Mouse (Mus musculus) heart, postnatal 4 days (tissue): ENCODE results near the gene Ppp1r10. TPM values are rescaled to one million over a fixed set of nuclear protein-coding genes. Genes with fewer than 3 reads are reported as not detected.

Experiments
- DNase-seq: peaks from one replicate; pipeline ENCODE4 v3.0.0; 2021
- total RNA-seq, 2 experiments: library from RNA; stranded (reverse); gene quantifications; 2 replicates each; pipeline ENCODE4 v1.2.3; 2021

The Ppp1r10 gene
- 10 to 100 TPM; 49.2 to 58.5 TPM for total RNA-seq

GRCm38 (mm10) chr17:35916297-35917142, at the start of gene Ppp1r10, which contains the start of gene Mrps18b:
TSS of gene Ppp1r10 (plus strand) at chr17:35916434.
TSS of gene Mrps18b (minus strand) at chr17:35916389.
- DNase-seq, result peak; percentile 99

- peak; percentile 54 for DNase-seq
Measured at GRCm38 (mm10) chr17:35866911-35867890, 49.0 kb upstream of the Ppp1r10 start.

GRCm38 (mm10) chr17:35868165-35868820, 47.9 kb upstream of the Ppp1r10 start:
- peak; percentile 48 for DNase-seq

GRCm38 (mm10) chr17:35868961-35869345, 47.3 kb upstream of the Ppp1r10 start:
- no peak for DNase-seq

- peak; percentile 54 for DNase-seq
Measured at GRCm38 (mm10) chr17:35869346-35870067, 46.7 kb upstream of the Ppp1r10 start.

- peak; percentile 75 for DNase-seq
Measured at GRCm38 (mm10) chr17:35870151-35870883, 45.9 kb upstream of the Ppp1r10 start.

GRCm38 (mm10) chr17:35870884-35871696, 45.1 kb upstream of the Ppp1r10 start:
- peak; percentile 65 for DNase-seq

GRCm38 (mm10) chr17:35873774-35874519, 42.3 kb upstream of the Ppp1r10 start:
- peak; percentile 95 for DNase-seq

GRCm38 (mm10) chr17:35874721-35875120, 41.5 kb upstream of the Ppp1r10 start:
- no peak for DNase-seq

GRCm38 (mm10) chr17:35879245-35880057, 36.8 kb upstream of the Ppp1r10 start, which contains the start of gene Dhx16:
TSS of gene Dhx16 (plus strand) at chr17:35879819.
- DNase-seq, result peak; percentile 97

- no peak for DNase-seq
Measured at GRCm38 (mm10) chr17:35882924-35883323, 33.3 kb upstream of the Ppp1r10 start.

- DNase-seq, result no peak
Measured at GRCm38 (mm10) chr17:35883777-35884176, 32.5 kb upstream of the Ppp1r10 start.

- DNase-seq, result no peak
Measured at GRCm38 (mm10) chr17:35887725-35888124, 28.5 kb upstream of the Ppp1r10 start.

- peak; percentile 94 for DNase-seq
Measured at GRCm38 (mm10) chr17:35896781-35897643, 19.2 kb upstream of the Ppp1r10 start, which contains the start of gene 2310061I04Rik. TSS of gene 2310061I04Rik (minus strand) at chr17:35897431.

GRCm38 (mm10) chr17:35897644-35898573, 18.3 kb upstream of the Ppp1r10 start:
- DNase-seq, result no peak

GRCm38 (mm10) chr17:35900636-35901035, 15.6 kb upstream of the Ppp1r10 start:
- DNase-seq, result no peak
